Mouse (Mus musculus): Measurements from ENCODE around the gene Sephs1. TPM values are rescaled to one million over a fixed set of nuclear protein-coding genes. Genes with fewer than 3 reads are reported as not detected.

The Sephs1 gene
- total RNA-seq (2021) = 10 to 100 TPM; 18.5 to 20.2 TPM
- long read RNA-seq, full-length matches to known transcripts = 16 of 19 reads
- long read RNA-seq, partial matches to known transcripts = 1 of 19 reads
- long read RNA-seq, other reads (novel, unspliced or antisense) = 2 of 19 reads

GRCm38 (mm10) chr2:4881350-4882248 is at the start of gene Sephs1:
Sephs1 (plus strand) TSS chr2:4881564.
- peak; percentile 74 to 87 for DNase-seq (ENCODE audit: low spot score in 2 of 2)

GRCm38 (mm10) chr2:4832166-4832565 is 49.2 kb upstream of the Sephs1 start:
- no peak for DNase-seq (ENCODE audit: low spot score in 2 of 2)

- no peak for DNase-seq (ENCODE audit: low spot score in 2 of 2)
Measured at GRCm38 (mm10) chr2:4849449-4849848, 31.9 kb upstream of the Sephs1 start.

- DNase-seq (ENCODE audit: low spot score in 2 of 2) = no peak
Measured at GRCm38 (mm10) chr2:4857186-4857585, 24.2 kb upstream of the Sephs1 start.

- DNase-seq (ENCODE audit: low spot score in 2 of 2) = no peak
Measured at GRCm38 (mm10) chr2:4858161-4858560, 23.2 kb upstream of the Sephs1 start.

GRCm38 (mm10) chr2:4864008-4864816 is 17.2 kb upstream of the Sephs1 start:
- peak; percentile 61 to 85 for DNase-seq (ENCODE audit: low spot score in 2 of 2)

GRCm38 (mm10) chr2:4864817-4865296 is 16.5 kb upstream of the Sephs1 start:
- DNase-seq (ENCODE audit: low spot score in 2 of 2) = no peak

- DNase-seq (ENCODE audit: low spot score in 2 of 2) = no peak
Measured at GRCm38 (mm10) chr2:4868028-4868725, 13.2 kb upstream of the Sephs1 start.

GRCm38 (mm10) chr2:4872740-4873139 is 8.6 kb upstream of the Sephs1 start:
- no peak for DNase-seq (ENCODE audit: low spot score in 2 of 2)

- no peak for DNase-seq (ENCODE audit: low spot score in 2 of 2)
Measured at GRCm38 (mm10) chr2:4873331-4873730, 8.0 kb upstream of the Sephs1 start.

GRCm38 (mm10) chr2:4875090-4875489 is 6.3 kb upstream of the Sephs1 start:
- no peak for DNase-seq (ENCODE audit: low spot score in 2 of 2)

- no peak for DNase-seq (ENCODE audit: low spot score in 2 of 2)
Measured at GRCm38 (mm10) chr2:4876131-4876530, 5.2 kb upstream of the Sephs1 start.

- DNase-seq (ENCODE audit: low spot score in 2 of 2) = peak; percentile 16 to 41
Measured at GRCm38 (mm10) chr2:4880737-4881349, 521 bp upstream of the Sephs1 start.

GRCm38 (mm10) chr2:4882249-4882791 is 956 bp downstream of the Sephs1 start:
- DNase-seq (ENCODE audit: low spot score in 2 of 2) = peak in 1 of 2 experiments; percentile 35

- DNase-seq (ENCODE audit: low spot score in 2 of 2) = no peak
Measured at GRCm38 (mm10) chr2:4883009-4883704, 1.8 kb downstream of the Sephs1 start.

GRCm38 (mm10) chr2:4886896-4887295 is 5.5 kb downstream of the Sephs1 start:
- no peak for DNase-seq (ENCODE audit: low spot score in 2 of 2)

GRCm38 (mm10) chr2:4895598-4895997 is 14.2 kb downstream of the Sephs1 start:
- DNase-seq (ENCODE audit: low spot score in 2 of 2) = no peak

GRCm38 (mm10) chr2:4896970-4897369 is 15.6 kb downstream of the Sephs1 start:
- no peak for DNase-seq (ENCODE audit: low spot score in 2 of 2)

- DNase-seq (ENCODE audit: low spot score in 2 of 2) = no peak
Measured at GRCm38 (mm10) chr2:4900624-4901023, 19.3 kb downstream of the Sephs1 start.

- DNase-seq (ENCODE audit: low spot score in 2 of 2) = no peak
Measured at GRCm38 (mm10) chr2:4902346-4902745, 21.0 kb downstream of the Sephs1 start.

All from layer of hippocampus, adult 18-20 months (tissue).